Mouse (Mus musculus): ENCODE measurements around the gene Tprn.

- TF ChIP-seq CTCF (conservative IDR thresholded peaks at IDR 0.05; ENCODE audit: insufficient read depth, insufficient read length, low read depth, low read length): no peak
- TF ChIP-seq POLR2A (IDR thresholded peaks at IDR 0.05; ENCODE audit: low read depth, low read length): no peak
Observed at GRCm38 (mm10) chr2:25244144-25244543, 18.3 kb upstream of the Tprn start.
